21 mouse cellular contexts compared by ENCODE assay signal in the genomic region with DNA sequence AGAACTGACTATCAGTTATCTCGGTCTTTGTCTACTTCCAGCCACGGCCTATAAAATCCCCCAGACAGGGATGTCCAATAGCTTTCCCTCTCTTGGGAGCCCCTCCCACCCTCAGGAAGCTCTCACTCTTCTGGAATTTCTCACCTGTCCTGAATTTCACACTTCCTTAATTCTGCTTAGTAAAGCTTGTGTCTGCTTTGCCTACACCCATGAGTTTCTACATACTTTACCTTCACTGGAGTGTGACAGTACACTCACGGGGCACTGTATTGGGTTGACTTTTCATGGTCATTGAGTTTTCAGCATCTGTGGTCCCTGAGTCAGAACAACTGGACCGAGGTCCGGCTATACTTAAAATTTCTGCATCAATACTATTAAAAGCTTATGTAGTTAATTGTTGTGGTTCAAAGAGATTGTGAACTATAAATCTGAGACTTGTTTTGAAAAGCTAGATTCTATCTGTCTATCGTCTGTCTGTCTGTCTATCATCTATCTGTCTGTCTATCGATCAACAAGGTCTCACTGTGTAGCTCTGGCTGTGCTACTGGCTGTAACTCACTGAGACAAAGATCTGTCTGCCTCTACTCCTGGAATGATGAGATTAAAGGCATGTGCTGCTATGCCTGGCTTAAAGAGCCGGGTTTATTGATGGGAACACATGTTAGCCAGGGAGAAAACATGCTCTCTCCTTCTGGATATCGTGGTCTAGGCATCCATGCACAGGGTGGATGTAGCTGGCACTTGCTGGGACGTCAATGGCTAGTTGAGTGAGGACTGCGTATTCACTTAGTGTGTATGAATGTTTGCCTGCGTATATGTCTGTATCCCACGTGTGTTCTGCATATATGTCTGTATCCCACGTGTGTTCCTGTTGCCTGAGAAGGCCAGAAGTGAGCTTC. TPM values are rescaled to one million over a fixed set of nuclear protein-coding genes. Genes with fewer than 3 reads are reported as not detected.
DNase-seq lines count a peak whose midpoint lies in the region; ATAC-seq and TF ChIP-seq lines count a peak whose summit lies in the region.
"Had no signal": no experiment of that assay in that cellular context is flagged by ENCODE, and none has a peak within 500 bp of the region (broad histone marks: within the 10 kb centered on the region; RNA-seq: fewer than 3 reads in every experiment).

No protein-coding gene starts in this region.

- intact Hi-C loops in heart, postnatal 25 days (cut with DNase I): no loop called here

- ATAC-seq in kidney, embryonic 15.5 days (replicated peaks; ENCODE audit: low FRiP score): peak; percentile 81
- peak; percentile 75 for ATAC-seq in liver, embryonic 14.5 days (ENCODE audit: insufficient read depth)
- no peak for ATAC-seq in granulocyte monocyte progenitor cell, adult 5-6 weeks (replicated peaks; ENCODE audit: poor library complexity, severe bottlenecking)
- ATAC-seq in intestine, embryonic 15.5 days: no peak
- ATAC-seq: forebrain, embryonic 13.5 days; hindbrain, postnatal 0 days; lung, postnatal 0 days had no signal

- H3K36me3 ChIP-seq in kidney, embryonic 15.5 days: peaks cover 12% of the 10 kb centered on the region; the same call in 1 of the 2 replicates
- no peaks in the 10 kb centered on the region for H3K36me3 ChIP-seq in liver, embryonic 14.5 days (replicated peaks; ENCODE audit: control insufficient read depth, insufficient read depth, low read depth)
- no peaks in the 10 kb centered on the region for H3K36me3 ChIP-seq in intestine, embryonic 15.5 days
- H3K36me3 ChIP-seq: midbrain, embryonic 12.5 days; neural tube, embryonic 15.5 days; stomach, embryonic 15.5 days had no signal

- peak overlapping the region; percentile 70; the same call in 1 of the 2 replicates for H3K27ac ChIP-seq in kidney, embryonic 15.5 days
- H3K27ac ChIP-seq in liver, embryonic 14.5 days: peak overlapping the region; percentile 83
- H3K27ac ChIP-seq in intestine, embryonic 15.5 days: no peak overlapping the region
- H3K27ac ChIP-seq: embryonic facial prominence, embryonic 10.5 days; forebrain, embryonic 13.5 days; hindbrain, postnatal 0 days; limb, embryonic 15.5 days; midbrain, embryonic 12.5 days; neural tube, embryonic 15.5 days; stomach, embryonic 15.5 days had no signal

- peak overlapping the region; percentile 16; the same call in 1 of the 2 replicates for H3K4me2 ChIP-seq in kidney, embryonic 15.5 days
- H3K4me2 ChIP-seq in liver, embryonic 14.5 days (ENCODE audit: low read depth): peak overlapping the region; percentile 61
- H3K4me2 ChIP-seq in intestine, embryonic 15.5 days (replicated peaks): no peak overlapping the region
- H3K4me2 ChIP-seq: forebrain, embryonic 13.5 days; heart, embryonic 11.5 days; limb, embryonic 15.5 days; midbrain, embryonic 12.5 days; neural tube, embryonic 15.5 days; stomach, embryonic 15.5 days had no signal

- H3K9me3 ChIP-seq in kidney, embryonic 15.5 days (replicated peaks): no peaks in the 10 kb centered on the region; the same call in 1 of the 2 replicates
- no peaks in the 10 kb centered on the region for H3K9me3 ChIP-seq in liver, embryonic 14.5 days (ENCODE audit: control insufficient read depth, low read length)
- no peaks in the 10 kb centered on the region for H3K9me3 ChIP-seq in intestine, embryonic 15.5 days
- H3K9me3 ChIP-seq: embryonic facial prominence, embryonic 10.5 days; forebrain, embryonic 13.5 days; limb, embryonic 15.5 days; midbrain, embryonic 12.5 days; neural tube, embryonic 15.5 days; stomach, embryonic 15.5 days had no signal

- no peak overlapping the region for H3K9ac ChIP-seq in kidney, embryonic 15.5 days
- H3K9ac ChIP-seq in liver, embryonic 14.5 days (replicated peaks): peak overlapping the region; percentile 5; the same call in 1 of the 2 replicates
- H3K9ac ChIP-seq in intestine, embryonic 15.5 days: no peak overlapping the region
- H3K9ac ChIP-seq: forebrain, embryonic 13.5 days; limb, embryonic 15.5 days; midbrain, embryonic 12.5 days; neural tube, embryonic 15.5 days; stomach, embryonic 15.5 days had no signal

- WGBS in kidney, embryonic 15.5 days: 67% methylated on average over 14 of the region's 14 CpGs
- WGBS in liver, embryonic 14.5 days (ENCODE audit: insufficient replicate concordance): 64% methylated on average over 14 of the region's 14 CpGs
- 87% methylated on average over 14 of the region's 14 CpGs for WGBS in intestine, embryonic 15.5 days

- peak; percentile 65 for DNase-seq in heart, adult 11 months
- no peak for DNase-seq in heart, postnatal 25 days (ENCODE audit: low spot score)
- DNase-seq in A20 (ENCODE audit: low read depth, low spot score): peak; percentile 18
- no peak for DNase-seq in liver, embryonic 14.5 days (ENCODE audit: low read depth in 3 of 3, low spot score in 3 of 3)
- DNase-seq in lung, postnatal 14 days: no peak
- DNase-seq: adrenal gland, postnatal 36 days; cerebellum, adult 9-10 months; left cerebral cortex, postnatal 4 days; thymus, postnatal 25 days had no signal

- TF ChIP-seq CTCF in liver, embryonic 14.5 days (IDR thresholded peaks at IDR 0.05; ENCODE audit: low read depth): no peak

- no peak for TF ChIP-seq EP300 in liver, embryonic 14.5 days (IDR thresholded peaks at IDR 0.05; ENCODE audit: low read depth)

- peaks cover 34% of the 10 kb centered on the region for H3K4me1 ChIP-seq in kidney, embryonic 15.5 days
- H3K4me1 ChIP-seq in liver, embryonic 14.5 days (replicated peaks; ENCODE audit: control insufficient read depth in 2 of 2, insufficient read depth in 2 of 2, low read length in 1 of 2): peaks cover 35 to 37% of the 10 kb centered on the region in 2 experiments
- no peaks in the 10 kb centered on the region for H3K4me1 ChIP-seq in intestine, embryonic 15.5 days (replicated peaks)
- H3K4me1 ChIP-seq: midbrain, embryonic 12.5 days; neural tube, embryonic 15.5 days; stomach, embryonic 15.5 days had no signal

- H3K4me3 ChIP-seq in kidney, embryonic 15.5 days (replicated peaks): no peak overlapping the region
- H3K4me3 ChIP-seq in liver, embryonic 14.5 days (ENCODE audit: insufficient read depth in 1 of 2, low read depth in 2 of 2, low read length in 2 of 2): no peak overlapping the region
- no peak overlapping the region for H3K4me3 ChIP-seq in intestine, embryonic 15.5 days (replicated peaks)
- H3K4me3 ChIP-seq: embryonic facial prominence, embryonic 10.5 days; forebrain, embryonic 13.5 days; limb, embryonic 15.5 days; midbrain, embryonic 12.5 days; neural tube, embryonic 15.5 days; stomach, embryonic 15.5 days had no signal

- H3K27me3 ChIP-seq in kidney, embryonic 15.5 days: no peaks in the 10 kb centered on the region
- no peaks in the 10 kb centered on the region for H3K27me3 ChIP-seq in liver, embryonic 14.5 days (ENCODE audit: control insufficient read depth, insufficient read depth, low read length)
- H3K27me3 ChIP-seq in intestine, embryonic 15.5 days (replicated peaks): no peaks in the 10 kb centered on the region
- H3K27me3 ChIP-seq: forebrain, embryonic 13.5 days; limb, embryonic 15.5 days; midbrain, embryonic 12.5 days; neural tube, embryonic 15.5 days; stomach, embryonic 15.5 days had no signal

RNA-seq across cellular contexts. Expression of gene Arl15, which starts 48.4 kb away (rescaled TPM):
- total RNA-seq in heart, postnatal 25 days (2021): 1 to 10 TPM; 8.5 to 9.4 TPM
- 13.8 and 14.1 TPM in 2 replicates for polyA plus RNA-seq in kidney, embryonic 15.5 days (2015; fragmentation: Nextera tagmentation; extraction: Ambion mirVana)
- 1.9 and 2.0 TPM in 2 replicates for polyA plus RNA-seq in liver, embryonic 14.5 days (2012; rRNA removed)
- polyA plus RNA-seq in liver, embryonic 14.5 days (2014; fragmentation: Nextera tagmentation; extraction: Ambion mirVana): 2.6 and 3.0 TPM in 2 replicates
- total RNA-seq in granulocyte monocyte progenitor cell, adult 5-6 weeks (2014; fragmentation: Nextera tagmentation): 15.6 and 16.1 TPM in 2 replicates
- total RNA-seq in granulocyte monocyte progenitor cell, adult 5-6 weeks (2017): 16.4 and 17.3 TPM in 2 replicates
- polyA plus RNA-seq in intestine, embryonic 15.5 days (2015; fragmentation: Nextera tagmentation; extraction: Ambion mirVana): 5.5 and 6.7 TPM in 2 replicates

Comparison
In these comparisons a context has a peak if more than half of its experiments do, and no peak if none do; other contexts are left out.
1. DNase-seq: peak in heart, adult 11 months (single experiment) and A20 (single experiment); none in heart, postnatal 25 days (single experiment), liver, embryonic 14.5 days (0 of 3) and lung, postnatal 14 days (single experiment).
2. ATAC-seq: peak in kidney, embryonic 15.5 days (single experiment) and liver, embryonic 14.5 days (single experiment); none in granulocyte monocyte progenitor cell, adult 5-6 weeks (single experiment) and intestine, embryonic 15.5 days (single experiment).